Mouse (Mus musculus) left cerebral cortex, postnatal 14 days (tissue): ENCODE measurements at regions not wholly inside any gene's neighbourhood (a gene's known extent, or its start where the extent isn't known, plus 50 kb on each side); places are given as distances from the start of the nearest gene placed in this dataset.

ENCODE experiments used
- DNase-seq, 2 experiments: peaks; one replicate each; pipeline ENCODE4 v3.0.0; 2021 to 2022; ENCODE audit warnings: low spot score in 2 of 2, mixed read lengths in 1 of 2
- intact Hi-C: fragments of 180-260 bp; cut with DNase I; formaldehyde crosslinking; loops from one replicate; pipeline ENCODE4 v1.15.1; 2025

GRCm38 (mm10) chr15:61610662-61611061 lies 687.9 kb upstream of the A1bg start:
- intact Hi-C loops = no loop called here

GRCm38 (mm10) chr15:61609656-61610055 lies 686.8 kb upstream of the A1bg start:
- no peak for DNase-seq
- intact Hi-C loops = no loop called here

More at GRCm38 (mm10) chr15:61610662-61611061, 687.9 kb upstream of the A1bg start:
- no peak for DNase-seq

- intact Hi-C loops = no loop called here
- no peak for DNase-seq
These were observed 685.5 kb upstream of the A1bg start for GRCm38 (mm10) chr15:61608301-61608731.

- intact Hi-C loops = no loop called here
- DNase-seq = peak; percentile 3 to 8
These were observed 676.9 kb upstream of the A1bg start for GRCm38 (mm10) chr15:61599734-61600133.

GRCm38 (mm10) chr15:61596318-61596717 lies 673.5 kb upstream of the A1bg start:
- intact Hi-C loops = no loop called here

GRCm38 (mm10) chr15:61588956-61589355 lies 666.1 kb upstream of the A1bg start:
- intact Hi-C loops = no loop called here
- DNase-seq = no peak

More at GRCm38 (mm10) chr15:61596318-61596717, 673.5 kb upstream of the A1bg start:
- DNase-seq = no peak

- intact Hi-C loops = no loop called here
These were observed 659.5 kb upstream of the A1bg start for GRCm38 (mm10) chr15:61582335-61582734.

GRCm38 (mm10) chr15:61563347-61563746 lies 640.5 kb upstream of the A1bg start:
- intact Hi-C loops = no loop called here

More at GRCm38 (mm10) chr15:61582335-61582734, 659.5 kb upstream of the A1bg start:
- DNase-seq = no peak

GRCm38 (mm10) chr15:61562252-61562651 lies 639.4 kb upstream of the A1bg start:
- intact Hi-C loops = no loop called here

More at GRCm38 (mm10) chr15:61563347-61563746, 640.5 kb upstream of the A1bg start:
- DNase-seq = no peak

GRCm38 (mm10) chr15:61553908-61554307 lies 631.1 kb upstream of the A1bg start:
- no peak for DNase-seq
- intact Hi-C loops = no loop called here

More at GRCm38 (mm10) chr15:61562252-61562651, 639.4 kb upstream of the A1bg start:
- DNase-seq = no peak

GRCm38 (mm10) chr15:61553081-61553680 lies 630.4 kb upstream of the A1bg start:
- DNase-seq = no peak
- intact Hi-C loops = no loop called here

- intact Hi-C loops = no loop called here
- DNase-seq = no peak
These were observed 628.4 kb upstream of the A1bg start for GRCm38 (mm10) chr15:61551206-61551605.

GRCm38 (mm10) chr15:61548400-61548799 lies 625.6 kb upstream of the A1bg start:
- intact Hi-C loops = no loop called here

GRCm38 (mm10) chr15:61546608-61547007 lies 623.8 kb upstream of the A1bg start:
- DNase-seq = no peak
- intact Hi-C loops = no loop called here

More at GRCm38 (mm10) chr15:61548400-61548799, 625.6 kb upstream of the A1bg start:
- DNase-seq = no peak

GRCm38 (mm10) chr15:61544074-61544473 lies 621.3 kb upstream of the A1bg start:
- intact Hi-C loops = no loop called here
- no peak for DNase-seq

GRCm38 (mm10) chr15:61541643-61542042 lies 618.8 kb upstream of the A1bg start:
- intact Hi-C loops = no loop called here
- no peak for DNase-seq

- intact Hi-C loops = no loop called here
- no peak for DNase-seq
These were observed 618.1 kb upstream of the A1bg start for GRCm38 (mm10) chr15:61540753-61541421.

GRCm38 (mm10) chr15:61538930-61539329 lies 616.1 kb upstream of the A1bg start:
- no peak for DNase-seq
- intact Hi-C loops = no loop called here

GRCm38 (mm10) chr15:61538169-61538755 lies 615.5 kb upstream of the A1bg start:
- intact Hi-C loops = no loop called here
- no peak for DNase-seq

GRCm38 (mm10) chr15:61536332-61536716 lies 613.5 kb upstream of the A1bg start:
- intact Hi-C loops = no loop called here
- DNase-seq = no peak
